Mouse (Mus musculus): ENCODE results near the gene Tecr.

The Tecr gene

GRCm38 (mm10) chr8:83535736-83536135, 72.0 kb downstream of the Tecr start, which contains the start of gene Olfr370:
Gene Olfr370 (plus strand): TSS chr8:83535780.
- DNase-seq, result no peak

GRCm38 (mm10) chr8:83534802-83535201, 73.0 kb downstream of the Tecr start:
- DNase-seq, result no peak

Measured in lung, postnatal 36 days (tissue).